Mouse (Mus musculus): ENCODE data around the gene Acot8. TPM values are rescaled to one million over a fixed set of nuclear protein-coding genes. Genes with fewer than 3 reads are reported as not detected.
A peak's percentile ranks its signal among the peaks of the same experiment; 100 is the strongest.

Gene Acot8
- polyA plus RNA-seq, 1 experiment from 2014 or later, result 43.8 TPM

DNA sequence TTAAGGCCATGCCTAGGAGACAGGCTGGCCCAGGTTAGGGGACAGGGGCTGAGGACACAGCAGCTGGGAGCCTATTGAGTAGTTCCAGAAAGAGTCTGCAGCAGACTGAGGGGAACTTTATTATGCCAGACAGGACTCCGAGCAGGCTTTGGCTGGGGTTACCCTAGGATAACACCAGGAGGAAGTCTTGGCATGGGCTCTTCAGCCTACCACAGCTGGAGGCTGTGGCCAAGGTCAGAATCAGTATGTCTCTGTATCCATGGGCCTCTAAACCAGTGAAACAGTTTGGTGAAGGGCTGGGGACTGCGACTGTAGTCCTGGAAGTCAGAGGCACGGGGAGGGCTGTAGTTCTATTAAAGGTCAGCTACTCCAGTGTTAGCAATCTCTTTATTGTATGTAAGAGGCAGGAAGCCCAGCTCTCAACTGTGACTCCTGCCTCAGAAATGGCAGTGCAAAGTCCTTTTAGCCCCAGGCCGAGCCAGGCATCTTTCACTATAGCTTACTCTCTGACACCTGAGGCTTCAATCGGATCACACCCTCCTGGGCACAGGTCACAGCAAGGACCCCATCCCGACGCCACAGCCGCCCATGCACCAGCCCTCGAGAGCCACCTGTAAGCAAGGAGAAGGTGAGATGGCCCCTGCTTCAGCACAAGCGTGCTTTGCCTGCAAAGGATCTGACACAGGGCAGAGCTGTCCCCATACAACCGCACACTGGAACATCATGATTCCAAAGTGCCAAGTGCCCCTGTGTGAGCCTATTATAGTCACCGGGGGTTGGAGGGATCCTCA, 12.1 kb downstream of the Acot8 start:
- Histone ChIP-seq H3K4me1 (replicated peaks; ENCODE audit: control insufficient read depth, insufficient read depth) (no peaks in the 10 kb centered on the region), H3K27ac (replicated peaks) (no peak overlapping the region), H3K4me2 (replicated peaks; ENCODE audit: low read depth) (no peak overlapping the region), H3K4me3 (ENCODE audit: low read depth, low read length) (no peak overlapping the region), H3K9me3 (ENCODE audit: control insufficient read depth, low read length) (no peaks in the 10 kb centered on the region), H3K9ac (ENCODE audit: low read length) (no peak overlapping the region), H3K36me3 (ENCODE audit: control insufficient read depth, insufficient read depth, low read length) (peaks cover 17% of the 10 kb centered on the region), H3K27me3 (ENCODE audit: control insufficient read depth, insufficient read depth, low read length) (no peaks in the 10 kb centered on the region)
- TF ChIP-seq CTCF (IDR thresholded peaks at IDR 0.05; ENCODE audit: low read depth) (no peak), EP300 (optimal IDR thresholded peaks at IDR 0.05) (no peak)
- WGBS, result 86% methylated on average over 12 of the region's 12 CpGs
- DNase-seq (ENCODE audit: low spot score) (no peak), ATAC-seq (ENCODE audit: low FRiP score, low TSS enrichment) (no peak)

DNA sequence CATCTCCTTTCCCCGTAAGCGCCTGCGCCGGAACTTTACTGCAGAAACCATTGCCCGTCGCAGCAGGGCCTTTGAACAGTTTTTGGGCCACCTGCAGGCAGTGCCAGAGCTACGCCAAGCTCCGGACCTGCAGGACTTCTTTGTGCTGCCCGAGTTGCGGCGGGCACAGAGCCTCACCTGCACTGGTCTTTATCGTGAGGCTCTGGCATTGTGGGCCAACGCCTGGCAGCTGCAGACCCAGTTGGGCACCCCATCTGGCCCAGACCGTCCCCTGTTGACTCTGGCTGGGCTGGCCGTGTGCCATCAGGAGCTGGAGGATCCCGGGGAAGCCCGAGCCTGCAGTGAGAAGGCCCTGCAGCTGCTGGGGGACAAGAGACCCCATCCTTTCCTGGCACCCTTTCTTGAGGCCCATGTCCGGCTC, 12.8 kb downstream of the Acot8 start:
- Histone ChIP-seq H3K9ac (ENCODE audit: low read length) (no peak overlapping the region), H3K4me3 (ENCODE audit: low read depth, low read length) (no peak overlapping the region), H3K36me3 (ENCODE audit: control insufficient read depth, insufficient read depth, low read length) (peaks cover 17% of the 10 kb centered on the region), H3K4me1 (replicated peaks; ENCODE audit: control insufficient read depth, insufficient read depth) (no peaks in the 10 kb centered on the region), H3K9me3 (ENCODE audit: control insufficient read depth, low read length) (no peaks in the 10 kb centered on the region), H3K27ac (replicated peaks) (no peak overlapping the region), H3K4me2 (replicated peaks; ENCODE audit: low read depth) (no peak overlapping the region), H3K27me3 (ENCODE audit: control insufficient read depth, insufficient read depth, low read length) (no peaks in the 10 kb centered on the region)
- DNase-seq (ENCODE audit: low spot score), result no peak
- TF ChIP-seq CTCF (IDR thresholded peaks at IDR 0.05; ENCODE audit: low read depth), result no peak
- TF ChIP-seq EP300 (optimal IDR thresholded peaks at IDR 0.05), result no peak
- no peak for ATAC-seq (ENCODE audit: low FRiP score, low TSS enrichment)
- WGBS, result 87% methylated on average over 18 of the region's 18 CpGs

DNA sequence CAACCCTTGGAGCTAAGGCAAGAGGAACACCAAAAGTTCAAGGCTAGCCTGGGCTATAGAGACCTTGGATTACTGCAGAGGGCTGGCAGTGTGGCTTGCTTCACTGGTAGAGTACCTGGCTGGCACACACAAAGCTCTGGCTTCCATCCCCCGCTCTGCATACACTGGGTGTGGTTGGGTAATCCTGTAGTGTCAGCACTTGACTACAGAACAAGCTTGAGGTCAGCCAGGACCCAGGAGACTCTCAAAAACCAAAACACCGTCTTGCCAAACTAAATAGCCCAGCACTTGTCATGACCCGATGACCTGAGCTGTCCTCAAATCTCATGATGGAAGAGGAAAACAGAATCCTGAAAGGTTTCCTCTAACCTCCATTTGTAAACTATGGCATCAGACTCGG, 14.2 kb downstream of the Acot8 start:
- H3K9me3 ChIP-seq (ENCODE audit: control insufficient read depth, low read length), result no peaks in the 10 kb centered on the region
- DNase-seq (ENCODE audit: low spot score), result no peak
- no peak for TF ChIP-seq CTCF (IDR thresholded peaks at IDR 0.05; ENCODE audit: low read depth)
- TF ChIP-seq EP300 (optimal IDR thresholded peaks at IDR 0.05), result no peak
- no peak overlapping the region for H3K4me3 ChIP-seq (ENCODE audit: low read depth, low read length)
- ATAC-seq (ENCODE audit: low FRiP score, low TSS enrichment), result no peak
- H3K4me1 ChIP-seq (replicated peaks; ENCODE audit: control insufficient read depth, insufficient read depth), result no peaks in the 10 kb centered on the region
- H3K27ac ChIP-seq (replicated peaks), result no peak overlapping the region
- no peaks in the 10 kb centered on the region for H3K27me3 ChIP-seq (ENCODE audit: control insufficient read depth, insufficient read depth, low read length)
- H3K9ac ChIP-seq (ENCODE audit: low read length), result no peak overlapping the region
- peaks cover 17% of the 10 kb centered on the region for H3K36me3 ChIP-seq (ENCODE audit: control insufficient read depth, insufficient read depth, low read length)
- WGBS, result 54% methylated on average over 4 of the region's 4 CpGs
- H3K4me2 ChIP-seq (replicated peaks; ENCODE audit: low read depth), result no peak overlapping the region

DNA sequence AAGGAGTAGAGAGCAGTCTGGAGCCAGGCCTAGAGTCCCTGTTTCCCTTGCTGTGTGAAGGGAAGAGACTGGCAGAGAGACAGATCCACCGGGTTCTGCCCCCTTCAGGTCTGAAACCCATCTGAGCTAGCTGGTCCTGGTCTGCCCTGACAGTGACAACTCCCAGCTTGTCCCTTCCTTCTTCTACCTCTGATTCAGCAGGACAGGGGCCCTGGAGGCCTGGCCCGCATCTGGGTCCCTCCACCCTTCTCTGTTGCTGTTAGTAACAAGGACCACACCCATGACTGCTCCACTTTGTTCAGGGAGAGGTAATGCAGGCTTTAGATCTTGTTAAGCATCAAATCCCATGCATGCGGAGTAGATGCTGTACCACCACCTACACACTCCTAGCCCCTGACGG, 16.3 kb downstream of the Acot8 start:
- H3K4me2 ChIP-seq (replicated peaks; ENCODE audit: low read depth), result no peak overlapping the region
- H3K9ac ChIP-seq (ENCODE audit: low read length), result no peak overlapping the region
- H3K9me3 ChIP-seq (ENCODE audit: control insufficient read depth, low read length), result no peaks in the 10 kb centered on the region
- ATAC-seq (ENCODE audit: low FRiP score, low TSS enrichment), result no peak
- H3K27ac ChIP-seq (replicated peaks), result no peak overlapping the region
- peaks cover 14% of the 10 kb centered on the region for H3K36me3 ChIP-seq (ENCODE audit: control insufficient read depth, insufficient read depth, low read length)
- no peak overlapping the region for H3K4me3 ChIP-seq (ENCODE audit: low read depth, low read length)
- H3K4me1 ChIP-seq (replicated peaks; ENCODE audit: control insufficient read depth, insufficient read depth), result 0 out of 2 replicates have a peak, but pooled peaks cover 3% of the 10 kb centered on the region
- DNase-seq (ENCODE audit: low spot score), result no peak
- no peak for TF ChIP-seq CTCF (IDR thresholded peaks at IDR 0.05; ENCODE audit: low read depth)
- TF ChIP-seq EP300 (optimal IDR thresholded peaks at IDR 0.05), result no peak
- no peaks in the 10 kb centered on the region for H3K27me3 ChIP-seq (ENCODE audit: control insufficient read depth, insufficient read depth, low read length)
- WGBS, result 51% methylated on average over 4 of the region's 4 CpGs

DNA sequence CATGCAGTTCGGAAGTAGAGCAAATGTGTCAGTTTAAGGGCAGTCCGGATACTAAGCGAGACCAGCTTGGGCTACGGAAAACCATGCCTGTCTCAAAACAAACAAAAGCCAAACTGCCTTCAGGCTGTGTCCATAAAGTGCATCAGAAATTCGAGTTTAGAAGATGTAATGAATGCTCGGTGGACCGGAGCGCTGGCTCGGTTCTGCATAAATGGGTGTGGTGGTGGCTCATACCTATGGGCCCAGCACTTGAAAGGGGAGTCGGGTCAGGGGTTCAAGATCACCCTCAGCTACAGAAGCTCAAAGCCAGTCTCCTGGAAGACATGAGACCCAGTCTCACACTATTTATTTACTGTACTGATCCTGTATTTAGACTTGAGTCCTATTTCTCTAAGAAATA, 16.9 kb downstream of the Acot8 start:
- H3K4me1 ChIP-seq (replicated peaks; ENCODE audit: control insufficient read depth, insufficient read depth), result 0 out of 2 replicates have a peak, but pooled peaks cover 3% of the 10 kb centered on the region
- H3K9me3 ChIP-seq (ENCODE audit: control insufficient read depth, low read length), result no peaks in the 10 kb centered on the region
- H3K4me3 ChIP-seq (ENCODE audit: low read depth, low read length), result no peak overlapping the region
- TF ChIP-seq EP300 (optimal IDR thresholded peaks at IDR 0.05) (no peak), CTCF (IDR thresholded peaks at IDR 0.05; ENCODE audit: low read depth) (no peak)
- 73% methylated on average over 10 of the region's 10 CpGs for WGBS
- DNase-seq (ENCODE audit: low spot score) (no peak), ATAC-seq (ENCODE audit: low FRiP score, low TSS enrichment) (no peak)
- no peak overlapping the region for H3K27ac ChIP-seq (replicated peaks)
- H3K27me3 ChIP-seq (ENCODE audit: control insufficient read depth, insufficient read depth, low read length), result no peaks in the 10 kb centered on the region
- H3K4me2 ChIP-seq (replicated peaks; ENCODE audit: low read depth), result no peak overlapping the region
- H3K36me3 ChIP-seq (ENCODE audit: control insufficient read depth, insufficient read depth, low read length), result peaks cover 11% of the 10 kb centered on the region
- no peak overlapping the region for H3K9ac ChIP-seq (ENCODE audit: low read length)

DNA sequence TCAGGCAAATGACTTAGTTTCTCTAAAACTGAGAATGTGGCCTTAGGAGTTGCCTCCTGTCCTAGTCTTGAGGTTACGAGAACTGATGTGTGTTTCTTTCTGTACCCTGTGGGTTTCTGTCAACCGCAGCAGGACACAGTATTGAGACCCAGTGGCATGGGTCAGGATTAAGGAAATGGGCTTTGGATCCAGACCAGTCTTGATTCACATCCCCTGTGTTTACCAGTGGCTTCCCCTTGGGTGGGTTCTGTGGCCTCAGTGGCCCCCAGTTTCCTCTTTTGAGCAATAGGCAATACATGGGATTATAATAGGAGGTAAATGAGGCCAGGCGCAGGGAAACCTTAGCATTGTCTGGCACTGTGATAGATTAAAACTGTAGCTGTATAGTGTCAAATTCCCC, 17.6 kb downstream of the Acot8 start:
- 0 out of 2 replicates have a peak overlapping the region, but pooled peaks have one; percentile 18 for H3K27ac ChIP-seq (replicated peaks)
- H3K27me3 ChIP-seq (ENCODE audit: control insufficient read depth, insufficient read depth, low read length), result no peaks in the 10 kb centered on the region
- H3K36me3 ChIP-seq (ENCODE audit: control insufficient read depth, insufficient read depth, low read length), result peaks cover 4% of the 10 kb centered on the region
- peak overlapping the region; percentile 90 for H3K4me2 ChIP-seq (replicated peaks; ENCODE audit: low read depth)
- whole genome bisulfite sequencing, result 73% methylated on average over 3 of the region's 3 CpGs
- peak overlapping the region; percentile 74; the same call in 1 of the 2 replicates for H3K4me3 ChIP-seq (ENCODE audit: low read depth, low read length)
- DNase-seq (ENCODE audit: low spot score), result no peak
- no peaks in the 10 kb centered on the region for H3K9me3 ChIP-seq (ENCODE audit: control insufficient read depth, low read length)
- no peak for ATAC-seq (ENCODE audit: low FRiP score, low TSS enrichment)
- H3K4me1 ChIP-seq (replicated peaks; ENCODE audit: control insufficient read depth, insufficient read depth), result 0 out of 2 replicates have a peak, but pooled peaks cover 3% of the 10 kb centered on the region
- no peak for TF ChIP-seq CTCF (IDR thresholded peaks at IDR 0.05; ENCODE audit: low read depth)
- no peak for TF ChIP-seq EP300 (optimal IDR thresholded peaks at IDR 0.05)
- no peak overlapping the region for H3K9ac ChIP-seq (ENCODE audit: low read length)
